Mouse (Mus musculus) T-helper 17 cell (primary cell): ENCODE data around the gene Cyp4f39.
"Not testable (repeated sequence)": the region's sequence is repeated elsewhere in the genome, so short reads cannot be mapped to it uniquely, and the experiment has no call there.

Experiments used
- in situ Hi-C, 2 experiments: fragments of 300-600 bp; cut with MboI, MseI; formaldehyde crosslinking; loops; 1 replicate in 1 of 2; 2 replicates in 1 of 2; pipeline ENCODE4 v1.15.1; 2025; ENCODE audit warnings: high pct_unique_total_duplicates in 2 of 2

Cyp4f39 gene

GRCm38 (mm10) chr17:32527748-32528147 lies 75.2 kb downstream of the Cyp4f39 start:
- in situ Hi-C loops: loop anchor here in 1 of 2 experiments (5.0 kb wide), 1 partner anchor 105 kb away; no protein-coding TSS in a partner anchor

DNA sequence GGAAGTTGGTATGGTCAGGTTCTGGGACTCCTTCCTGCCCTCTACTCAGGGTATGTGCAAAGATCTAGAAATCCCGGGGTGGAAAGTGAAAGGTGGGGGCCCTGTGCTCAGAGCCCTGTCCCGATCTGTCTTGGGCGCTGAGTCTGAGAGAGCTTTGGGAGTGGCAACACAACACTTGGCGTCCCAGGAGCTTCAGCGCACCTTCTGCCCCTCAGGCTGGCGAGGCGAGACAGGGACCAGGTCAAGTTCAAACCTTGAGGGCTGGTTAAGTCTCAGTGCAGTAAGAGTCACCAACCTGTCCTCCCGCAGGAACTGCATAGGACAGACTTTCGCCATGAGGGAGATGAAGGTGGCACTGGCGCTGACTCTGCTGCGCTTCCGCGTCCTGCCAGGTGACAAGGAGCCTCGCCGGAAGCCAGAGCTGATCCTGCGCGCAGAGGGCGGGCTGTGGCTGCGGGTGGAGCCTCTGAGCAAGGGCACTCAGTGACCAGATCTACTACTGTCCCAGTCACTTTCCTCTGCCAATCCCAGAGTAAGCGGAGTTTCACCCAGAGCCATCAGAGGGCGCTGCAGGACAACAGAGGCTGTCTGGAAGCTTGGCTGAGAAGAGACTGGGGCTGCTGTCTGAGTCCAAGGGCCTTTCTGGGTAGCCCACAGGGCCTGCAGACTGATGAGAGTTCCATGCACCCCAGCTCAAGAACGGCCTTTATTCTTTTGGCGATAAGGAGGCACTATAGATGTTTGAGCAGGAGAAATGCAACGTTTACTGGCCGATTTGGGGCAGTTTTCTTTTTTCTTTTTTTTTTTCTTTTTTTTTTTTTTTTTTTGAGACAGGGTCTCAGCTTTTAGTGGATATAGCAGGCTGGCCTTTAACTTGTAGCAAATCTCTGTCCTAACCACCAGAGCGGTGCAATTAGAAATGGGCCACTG lies 76.2 kb downstream of the Cyp4f39 start:
- in situ Hi-C loops: loop anchor here in 1 of 2 experiments (5.0 kb wide), 1 partner anchor 104 kb away; no protein-coding TSS in a partner anchor

GRCm38 (mm10) chr17:32532356-32532755 lies 79.8 kb downstream of the Cyp4f39 start:
- in situ Hi-C loops: loop anchor here in 1 of 2 experiments (5.0 kb wide), 1 partner anchor 40 kb away; no protein-coding TSS in a partner anchor

DNA sequence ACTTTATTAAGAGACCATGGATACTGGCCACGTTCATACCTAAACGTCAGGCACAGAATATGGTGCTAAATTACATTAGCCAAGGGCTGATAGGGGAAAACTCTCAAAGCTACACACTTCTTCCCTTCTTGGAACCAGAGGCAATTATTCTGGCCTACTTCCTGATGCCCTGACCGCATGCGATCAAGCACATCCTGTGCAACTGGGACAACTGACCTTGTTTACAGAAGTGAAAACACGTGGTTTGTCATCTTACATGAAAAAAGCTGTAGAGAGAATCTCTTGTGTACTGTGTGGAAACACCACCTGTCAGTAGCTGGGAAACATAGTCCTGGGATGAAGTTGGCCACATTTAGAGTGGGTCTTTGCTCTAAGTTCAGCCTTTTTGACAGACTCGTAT lies 81.5 kb downstream of the Cyp4f39 start:
- in situ Hi-C loops: loop anchor here in 1 of 2 experiments (5.0 kb wide), 1 partner anchor 38 kb away; no protein-coding TSS in a partner anchor

DNA sequence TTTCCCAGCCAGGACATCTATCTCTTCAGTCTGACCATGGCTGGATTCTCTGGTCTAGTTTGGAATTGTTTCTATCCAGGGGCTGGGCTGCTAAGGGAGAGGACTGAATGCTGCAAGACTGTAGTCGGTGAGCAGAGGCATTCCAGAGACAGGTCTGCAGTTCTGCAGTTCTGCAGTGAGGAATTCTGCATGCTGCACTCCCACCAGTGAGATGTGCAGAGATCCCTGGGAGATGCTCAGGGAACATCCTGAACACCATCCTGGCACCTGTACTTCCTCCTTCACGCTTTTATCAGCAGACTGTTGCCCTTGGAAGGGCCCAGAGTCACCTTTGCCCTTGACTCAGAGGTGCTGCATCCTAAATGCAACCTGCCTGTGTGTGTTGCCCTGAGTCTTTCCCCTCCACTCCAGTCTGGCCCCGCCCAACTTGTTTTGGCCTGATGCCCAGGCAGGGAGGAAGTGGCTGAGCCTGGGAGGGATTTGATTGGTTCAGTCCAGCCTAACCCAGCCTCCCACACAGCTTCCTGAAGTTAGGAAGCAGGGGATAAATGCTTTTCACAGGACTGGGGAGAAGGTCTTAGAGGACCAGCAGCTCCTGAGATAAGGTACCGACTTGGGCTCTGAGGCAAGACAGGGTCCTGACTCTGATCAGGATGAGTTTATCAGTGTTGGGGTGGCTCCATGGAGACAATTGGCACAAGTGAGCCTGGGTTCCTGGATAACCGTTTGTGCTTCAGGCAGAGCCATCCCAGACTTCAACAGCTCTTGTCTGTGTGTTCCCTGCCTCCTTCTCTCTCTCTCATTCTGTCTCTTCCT lies 83.7 kb downstream of the Cyp4f39 start, which contains the start of gene Cyp4f16:
Cyp4f16 (plus strand) TSS at position 508 of the 816 bp plus-strand sequence.
- in situ Hi-C loops: not testable (repeated sequence)

DNA sequence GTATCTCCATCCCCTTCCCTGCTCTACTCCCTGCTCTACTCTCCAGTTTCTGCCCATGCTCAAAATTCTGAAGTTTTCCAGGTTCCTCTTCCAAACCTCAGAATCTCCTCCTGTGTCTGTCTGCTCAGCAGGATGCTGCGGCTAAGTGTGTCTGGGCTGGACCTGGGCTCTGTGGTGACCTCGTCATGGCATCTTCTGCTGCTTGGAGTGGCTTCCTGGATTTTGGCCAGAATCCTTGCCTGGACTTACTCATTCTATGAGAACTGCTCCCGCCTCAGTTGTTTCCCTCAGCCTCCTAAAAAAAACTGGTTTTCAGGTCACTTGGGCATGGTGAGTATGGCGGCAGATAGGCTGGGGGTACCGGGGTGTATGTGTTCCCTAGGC lies 84.3 kb downstream of the Cyp4f39 start:
- in situ Hi-C loops: no loop called here
